In the genomic region with DNA sequence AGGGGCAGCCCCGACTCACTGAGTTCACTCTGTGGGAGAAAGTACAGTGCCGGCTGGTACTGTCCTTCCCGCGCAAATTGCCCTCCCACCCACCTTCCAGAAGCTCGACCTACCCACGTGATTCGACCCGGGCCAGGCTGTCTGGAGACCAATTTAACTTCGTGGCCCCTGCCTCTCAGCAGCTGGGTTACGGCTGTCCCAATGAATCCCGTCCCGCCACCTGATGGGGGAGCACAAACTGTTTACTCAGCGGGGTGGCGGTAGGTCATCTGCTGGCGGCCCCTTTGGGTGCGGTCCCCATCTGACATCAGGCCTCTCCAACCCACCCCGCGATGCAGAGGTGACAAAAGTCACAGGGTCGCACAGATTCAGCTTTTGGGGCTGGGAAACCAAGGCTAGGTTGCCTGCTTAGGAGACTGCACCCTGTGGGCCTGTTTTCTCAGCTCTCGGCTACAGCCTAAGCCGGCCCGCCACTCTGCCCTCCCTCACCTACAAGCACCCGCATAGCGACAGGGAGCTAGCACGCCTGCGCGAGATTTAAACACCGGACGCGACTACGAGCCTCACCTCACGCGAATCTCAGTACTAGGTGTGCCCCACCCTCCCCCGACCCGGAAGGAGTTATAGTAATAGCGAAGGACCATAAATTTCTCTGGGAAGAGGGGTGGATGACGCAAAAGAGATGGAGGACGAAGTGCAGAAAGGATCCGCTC, we compare ENCODE assay signal across 8 mouse cellular contexts. TPM values are rescaled to one million over a fixed set of nuclear protein-coding genes. Genes with fewer than 3 reads are reported as not detected.
DNase-seq lines count a peak whose midpoint lies in the region; ATAC-seq and TF ChIP-seq lines count a peak whose summit lies in the region.

A gene (minus strand): TSS at position 593 of the 713 bp plus-strand sequence.

- peak within 1 kb of the TSS; percentile 41 for H3K9ac ChIP-seq in ES-Bruce4 (ENCODE audit: low read depth, poor library complexity, severe bottlenecking)
- H3K9ac ChIP-seq in neural tube, embryonic 14.5 days (replicated peaks; ENCODE audit: low read depth, low read length) = peak within 1 kb of the TSS; percentile 66

- peaks cover 10% of the 10 kb centered on the region for H3K36me3 ChIP-seq in ES-Bruce4 (ENCODE audit: control insufficient read depth, insufficient read depth, low read length, poor library complexity, severe bottlenecking)
- peaks cover 13% of the 10 kb centered on the region for H3K36me3 ChIP-seq in neural tube, embryonic 14.5 days (ENCODE audit: control insufficient read depth, insufficient read depth, low read length)

- peak within 1 kb of the TSS; percentile 76 for H3K4me2 ChIP-seq in neural tube, embryonic 14.5 days (ENCODE audit: low read depth, low read length)

- no peak within 1 kb of the TSS for H3K27ac ChIP-seq in ES-Bruce4 (ENCODE audit: insufficient read depth, low read length)
- H3K27ac ChIP-seq in layer of hippocampus, adult 2 months = peak within 1 kb of the TSS; percentile 94
- peak within 1 kb of the TSS; percentile 88 for H3K27ac ChIP-seq in neural tube, embryonic 14.5 days (ENCODE audit: low read depth, low read length)

- no peaks in the 10 kb centered on the region for H3K27me3 ChIP-seq in ES-Bruce4 (ENCODE audit: control insufficient read depth, insufficient read depth, low read length, poor library complexity, severe bottlenecking)
- no peaks in the 10 kb centered on the region for H3K27me3 ChIP-seq in neural tube, embryonic 14.5 days (ENCODE audit: control insufficient read depth, insufficient read depth, low read length)

- ATAC-seq in frontal cortex, adult (ENCODE audit: low TSS enrichment) = peak; percentile 95
- peak; percentile 96 for ATAC-seq in neural tube, embryonic 14.5 days (ENCODE audit: low read depth)

- H3K4me1 ChIP-seq in ES-Bruce4 (ENCODE audit: control insufficient read depth, insufficient read depth, low read length) = peaks cover 2% of the 10 kb centered on the region
- peaks cover 12% of the 10 kb centered on the region for H3K4me1 ChIP-seq in neural tube, embryonic 14.5 days (ENCODE audit: control insufficient read depth, insufficient read depth, low read length)

- peak; percentile 89 for DNase-seq in cerebellum, adult 8-10 months
- DNase-seq in heart, postnatal 4 days = peak; percentile 89
- peak; percentile 79 to 81 for DNase-seq in layer of hippocampus, adult 2 months (ENCODE audit: low spot score in 2 of 2)
- DNase-seq in lung, adult 18-20 months = peak; percentile 87 to 92
- DNase-seq in telencephalon, adult 2 months (ENCODE audit: low read depth, low spot score) = peak; percentile 95

- H3K9me3 ChIP-seq in ES-Bruce4 (replicated peaks; ENCODE audit: control insufficient read depth, insufficient read depth, low read length, poor library complexity, severe bottlenecking) = no peaks in the 10 kb centered on the region
- no peaks in the 10 kb centered on the region for H3K9me3 ChIP-seq in neural tube, embryonic 14.5 days (ENCODE audit: control insufficient read depth, low read length)

- no peak for TF ChIP-seq POLR2A in ES-Bruce4 (IDR thresholded peaks at IDR 0.05; ENCODE audit: insufficient read depth, low read length)

- H3K4me3 ChIP-seq in ES-Bruce4 (ENCODE audit: low read depth, low read length) = peak within 1 kb of the TSS; percentile 45
- H3K4me3 ChIP-seq in layer of hippocampus, adult 2 months = peak within 1 kb of the TSS; percentile 67
- H3K4me3 ChIP-seq in neural tube, embryonic 14.5 days (ENCODE audit: low read depth, low read length) = peak within 1 kb of the TSS; percentile 46

- TF ChIP-seq CTCF in ES-Bruce4 (IDR thresholded peaks at IDR 0.05; ENCODE audit: low read depth, low read length) = no peak
- TF ChIP-seq CTCF in layer of hippocampus, adult 2 months (conservative IDR thresholded peaks at IDR 0.05) = no peak

- WGBS in neural tube, embryonic 14.5 days = 2% methylated on average over 39 of the region's 39 CpGs

- TF ChIP-seq EP300 in ES-Bruce4 (IDR thresholded peaks at IDR 0.05; ENCODE audit: insufficient read depth, low read depth, low read length) = no peak

RNA-seq across cellular contexts. Expression of the gene that starts here (rescaled TPM):
- polyA plus RNA-seq in ES-Bruce4 (2011; ENCODE audit: insufficient read depth, insufficient read length, low read depth, missing spikeins) = 7.9 and 13.2 TPM in 2 replicates
- 10 to 100 TPM; 57.0 to 61.3 TPM for total RNA-seq in heart, postnatal 4 days (2021)
- total RNA-seq in layer of hippocampus, adult 2 months (2021) = 10 to 100 TPM; 63.5 to 78.7 TPM
- 138 and 163 TPM in 2 replicates for polyA plus RNA-seq in neural tube, embryonic 14.5 days (2014; fragmentation: Nextera tagmentation; extraction: Ambion mirVana)
